Mouse (Mus musculus): ENCODE results near the gene a.
"Not testable (repeated sequence)": the region's sequence is repeated elsewhere in the genome, so short reads cannot be mapped to it uniquely, and the experiment has no call there.

Gene a

GRCm38 (mm10) chr2:154836537-154836936 is 45.3 kb downstream of the a start:
- DNase-seq (ENCODE audit: low spot score), result no peak

GRCm38 (mm10) chr2:154848086-154848485 is 56.9 kb downstream of the a start:
- no peak for DNase-seq (ENCODE audit: low spot score)

DNA sequence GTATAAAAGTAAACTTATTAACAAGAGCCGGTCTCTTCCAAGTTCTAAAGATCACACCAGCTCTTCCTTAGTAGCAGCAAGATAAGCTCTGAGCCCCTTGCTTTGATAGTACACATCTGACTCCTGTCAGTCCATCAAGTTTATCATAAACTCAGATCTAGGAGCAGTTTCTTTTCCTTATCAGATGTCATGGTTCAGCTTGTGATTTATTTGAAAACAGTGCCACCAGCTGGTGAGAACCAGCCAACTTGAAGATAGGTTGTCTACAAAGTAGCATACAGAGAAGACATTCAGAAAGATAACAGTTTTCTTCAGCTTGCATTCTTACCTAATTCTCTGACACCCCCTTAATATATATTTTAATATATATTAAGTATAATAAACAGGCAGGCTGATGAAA is 64.2 kb downstream of the a start:
- DNase-seq (ENCODE audit: low spot score), result no peak

DNA sequence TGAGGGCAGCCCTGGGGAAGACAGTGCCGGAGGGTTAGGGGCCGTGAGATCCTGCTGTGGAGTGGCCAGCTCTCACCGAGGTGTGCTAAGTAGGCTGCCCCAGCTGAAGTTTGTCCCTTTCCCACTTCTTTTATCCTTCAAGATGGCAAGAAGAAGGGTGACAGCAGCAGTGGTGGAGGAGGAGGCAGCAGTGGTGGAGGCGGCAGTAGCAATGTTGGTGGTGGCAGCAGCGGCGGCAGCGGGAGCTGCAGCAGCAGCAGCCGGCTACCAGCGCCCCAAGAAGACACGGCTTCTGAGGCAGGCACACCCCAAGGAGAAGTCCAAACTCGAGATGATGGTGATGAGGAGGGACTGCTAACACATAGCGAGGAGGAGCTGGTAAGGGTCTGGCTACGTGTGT is 72.5 kb downstream of the a start:
- DNase-seq (ENCODE audit: low spot score), result no peak

DNA sequence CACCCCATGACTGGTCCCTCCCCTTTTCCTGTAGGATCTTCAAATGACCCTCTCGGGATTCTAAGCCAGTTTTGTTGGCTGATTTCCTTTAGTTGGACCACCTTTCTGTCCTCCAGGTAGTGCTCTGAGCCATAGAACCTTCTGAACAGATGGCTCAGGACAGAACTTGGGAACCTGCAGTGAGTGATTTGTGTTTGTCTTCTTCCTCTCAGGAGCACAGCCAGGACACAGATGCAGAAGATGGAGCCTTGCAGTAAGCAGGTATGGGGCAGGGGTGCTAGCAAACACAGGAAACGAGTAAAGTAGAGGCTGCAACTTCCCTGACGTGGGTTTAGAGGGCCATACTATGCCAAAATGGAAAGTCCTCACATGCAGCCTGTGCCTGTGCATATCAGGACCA is 74.5 kb downstream of the a start:
- DNase-seq (ENCODE audit: low spot score), result no peak

- no peak for DNase-seq (ENCODE audit: low spot score)
Observed at GRCm38 (mm10) chr2:154868106-154868505, 76.9 kb downstream of the a start.

DNA sequence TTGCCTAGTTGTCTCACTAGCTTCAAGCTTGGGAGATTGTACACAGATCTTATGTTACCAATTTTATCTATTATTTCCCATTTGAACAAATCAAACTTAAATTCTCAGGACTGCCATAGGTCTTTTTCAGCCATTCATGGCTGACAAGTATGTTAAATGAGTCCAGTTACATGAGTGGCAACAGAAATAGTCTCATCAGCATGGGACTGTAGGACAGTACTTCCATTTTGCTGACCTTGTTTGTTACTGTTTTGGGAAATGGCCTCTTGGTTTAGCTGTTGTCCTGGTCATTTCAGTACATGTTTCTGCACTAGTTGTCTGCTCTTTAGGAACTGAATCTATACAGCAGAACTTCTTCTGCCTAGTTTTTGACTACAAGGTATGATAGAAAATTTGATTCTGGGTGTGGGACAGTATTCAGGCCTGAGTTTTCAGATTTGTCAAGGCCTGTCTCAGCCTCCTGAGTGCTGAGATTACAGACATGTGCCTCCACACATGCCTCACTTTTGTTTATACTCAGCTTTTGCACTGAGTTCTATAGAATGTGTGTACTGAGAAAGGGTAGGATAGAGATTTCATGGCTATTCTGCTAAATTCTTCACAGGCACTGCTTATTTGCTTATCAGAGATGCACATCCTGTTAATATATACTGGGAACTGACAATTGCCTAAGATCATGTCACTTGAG is 78.9 kb downstream of the a start:
- DNase-seq (ENCODE audit: low spot score), result no peak

- no peak for DNase-seq (ENCODE audit: low spot score)
Observed at GRCm38 (mm10) chr2:154876621-154877020, 85.4 kb downstream of the a start.

- DNase-seq (ENCODE audit: low spot score), result no peak
Observed at GRCm38 (mm10) chr2:154891585-154891984, 100.4 kb downstream of the a start.

DNA sequence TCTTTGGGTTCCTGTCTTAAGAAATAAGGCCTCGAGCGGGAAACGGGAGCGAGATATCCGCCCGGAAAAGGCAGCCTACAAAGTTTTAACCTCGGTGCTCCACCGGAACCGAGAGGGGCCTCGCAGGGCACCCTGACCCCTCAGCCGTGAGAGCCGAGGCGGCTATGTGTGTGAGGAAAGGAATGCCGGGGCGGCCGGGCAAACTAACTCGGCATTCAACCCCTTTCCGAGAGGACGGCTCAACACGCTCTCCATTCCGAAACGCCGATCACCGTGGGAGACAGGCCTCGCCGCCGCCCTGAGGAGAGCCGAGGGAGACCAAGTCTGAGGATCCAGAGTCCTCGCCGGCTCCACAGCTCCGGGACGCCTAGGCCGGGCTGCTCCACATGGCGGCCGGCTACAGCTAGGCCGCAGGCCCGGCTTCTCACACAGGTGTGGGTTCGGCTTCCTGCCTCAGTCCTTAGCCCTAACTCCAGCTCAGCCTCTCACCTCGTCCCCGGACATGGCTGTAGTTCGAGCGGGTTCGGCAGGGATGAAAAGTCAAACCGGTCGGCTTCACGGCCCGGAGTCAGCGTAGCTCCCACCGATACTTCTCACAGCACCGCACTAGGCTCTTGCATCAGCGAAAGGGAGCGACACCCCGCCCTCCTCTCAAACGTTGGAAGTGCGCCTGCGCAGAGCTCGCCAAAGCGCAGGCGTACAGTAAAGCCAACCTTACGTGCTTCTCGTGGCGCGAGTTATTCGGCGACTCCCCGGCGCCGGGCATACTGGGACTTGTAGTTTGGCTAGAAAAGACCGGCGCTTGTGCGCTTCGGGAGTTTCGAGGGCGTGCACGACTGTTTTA is 101.2 kb downstream of the a start, which contains the start of gene Eif2s2:
Gene Eif2s2 (minus strand): TSS at position 735 of the 844 bp plus-strand sequence.
- peak; percentile 79 for DNase-seq (ENCODE audit: low spot score)

GRCm38 (mm10) chr2:154893045-154893385 is 101.8 kb downstream of the a start:
- DNase-seq (ENCODE audit: low spot score), result no peak

DNA sequence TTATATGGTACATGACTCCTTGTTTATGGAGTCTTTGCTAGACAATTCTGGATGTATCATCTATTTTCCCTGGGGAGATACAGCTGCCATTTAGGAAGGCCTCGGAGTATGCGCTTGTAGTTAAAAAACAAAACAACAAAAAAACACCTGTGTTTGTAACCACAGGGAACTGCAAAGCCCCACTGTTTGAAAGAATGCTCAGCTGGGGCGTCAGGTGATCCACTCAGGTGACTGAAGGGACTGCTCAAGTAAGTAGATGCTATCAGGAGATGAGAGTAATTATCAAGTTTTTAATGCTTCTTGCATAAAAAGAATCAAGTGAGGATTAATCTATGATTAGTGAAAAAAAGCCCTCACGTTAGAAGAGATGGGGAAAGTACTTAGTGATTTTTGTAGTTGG is 102.3 kb downstream of the a start:
- no peak for DNase-seq (ENCODE audit: low spot score)

GRCm38 (mm10) chr2:154899004-154899403 is 107.8 kb downstream of the a start:
- DNase-seq (ENCODE audit: low spot score), result not testable (repeated sequence)

DNA sequence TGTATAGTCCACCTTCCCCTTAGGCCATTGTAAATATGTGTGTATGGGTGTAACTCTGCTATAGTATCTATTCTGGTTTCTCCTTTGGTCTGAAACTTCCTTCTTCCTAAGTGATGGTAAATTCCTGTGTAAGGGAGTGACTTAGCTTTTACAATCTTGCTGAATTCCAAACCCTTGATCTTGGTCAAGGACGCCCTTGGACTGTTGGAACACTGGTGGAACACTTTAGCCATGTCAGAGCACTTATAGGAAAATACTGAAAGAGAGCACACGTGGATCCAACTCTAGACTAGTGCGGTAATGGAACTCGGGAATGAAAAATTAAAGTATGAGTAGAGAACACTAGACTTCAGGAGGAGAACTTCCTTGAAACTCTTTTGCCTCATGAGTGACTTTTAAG is 108.2 kb downstream of the a start:
- not testable (repeated sequence) for DNase-seq (ENCODE audit: low spot score)

- DNase-seq (ENCODE audit: low spot score), result no peak
Observed at GRCm38 (mm10) chr2:154902111-154902510, 110.9 kb downstream of the a start.

- no peak for DNase-seq (ENCODE audit: low spot score)
Observed at GRCm38 (mm10) chr2:154905796-154906195, 114.6 kb downstream of the a start.

DNA sequence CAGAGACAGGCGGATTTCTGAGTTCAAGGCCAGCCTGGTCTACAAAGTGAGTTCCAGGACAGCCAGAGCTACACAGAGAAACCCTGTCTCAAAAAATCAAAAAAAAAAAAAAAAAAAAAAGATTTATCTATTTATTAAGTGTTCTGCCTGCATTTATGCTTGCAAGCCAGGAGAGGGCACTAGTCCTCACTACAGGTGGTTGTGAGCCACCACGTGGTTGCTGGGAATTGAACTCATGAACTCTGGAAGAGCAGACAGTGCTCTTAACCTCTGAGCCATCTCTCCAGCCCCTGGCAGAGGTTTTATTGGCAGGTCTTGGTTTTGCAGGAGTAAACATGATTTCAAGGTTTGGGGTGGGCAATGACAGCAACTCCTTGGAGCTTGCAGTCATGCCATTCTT is 117.0 kb downstream of the a start:
- DNase-seq (ENCODE audit: low spot score), result not testable (repeated sequence)

DNA sequence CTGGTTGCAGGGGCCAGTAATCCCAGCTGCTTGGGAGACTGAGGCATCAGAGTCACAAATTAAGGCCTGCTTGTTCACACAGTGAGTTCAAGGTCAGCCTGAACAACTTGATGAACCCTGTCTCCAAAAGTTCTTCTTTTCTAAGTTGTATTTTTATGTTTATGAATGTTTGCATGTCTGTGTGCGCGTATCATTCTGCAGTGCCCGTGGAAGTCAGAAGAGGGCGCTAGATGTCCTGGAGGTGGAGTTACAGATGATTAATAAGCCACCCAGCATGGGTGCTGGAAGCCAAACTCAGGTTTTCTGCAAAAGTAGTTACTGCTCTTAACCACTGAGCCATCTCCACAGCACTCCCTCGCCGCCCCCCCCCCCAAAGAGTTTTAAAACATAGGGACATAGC is 118.6 kb downstream of the a start:
- no peak for DNase-seq (ENCODE audit: low spot score)

DNA sequence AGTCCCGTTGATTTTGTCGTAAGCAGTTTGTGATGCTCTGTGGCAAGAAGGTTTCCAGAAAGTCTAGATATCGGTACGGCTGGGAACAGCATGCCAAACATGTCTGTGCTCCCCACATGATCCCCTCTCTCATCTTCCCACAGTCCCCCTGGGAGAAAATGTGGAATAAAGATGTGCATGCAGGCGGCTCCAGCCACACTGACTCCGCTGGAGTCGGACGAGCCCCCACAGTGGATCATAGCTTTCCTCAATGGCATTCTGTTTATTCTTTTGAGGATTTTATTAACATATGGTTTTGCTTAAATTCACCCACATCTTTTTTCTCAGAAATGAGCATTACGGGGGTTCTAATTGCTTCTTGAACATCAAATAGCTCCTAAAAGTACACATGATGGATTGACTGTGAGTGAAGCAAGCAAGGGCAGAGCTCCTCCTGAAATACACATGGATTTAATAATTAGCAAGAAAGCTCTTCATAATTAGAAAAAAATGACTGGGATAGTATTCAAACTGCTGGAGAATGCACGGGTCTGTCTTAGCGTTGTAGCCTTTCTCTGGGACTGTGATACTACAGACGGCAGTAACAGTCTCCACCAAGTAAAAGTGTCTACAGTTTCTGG is 124.8 kb downstream of the a start:
- DNase-seq (ENCODE audit: low spot score), result no peak

- no peak for DNase-seq (ENCODE audit: low spot score)
Observed at GRCm38 (mm10) chr2:154916547-154916946, 125.3 kb downstream of the a start.

DNA sequence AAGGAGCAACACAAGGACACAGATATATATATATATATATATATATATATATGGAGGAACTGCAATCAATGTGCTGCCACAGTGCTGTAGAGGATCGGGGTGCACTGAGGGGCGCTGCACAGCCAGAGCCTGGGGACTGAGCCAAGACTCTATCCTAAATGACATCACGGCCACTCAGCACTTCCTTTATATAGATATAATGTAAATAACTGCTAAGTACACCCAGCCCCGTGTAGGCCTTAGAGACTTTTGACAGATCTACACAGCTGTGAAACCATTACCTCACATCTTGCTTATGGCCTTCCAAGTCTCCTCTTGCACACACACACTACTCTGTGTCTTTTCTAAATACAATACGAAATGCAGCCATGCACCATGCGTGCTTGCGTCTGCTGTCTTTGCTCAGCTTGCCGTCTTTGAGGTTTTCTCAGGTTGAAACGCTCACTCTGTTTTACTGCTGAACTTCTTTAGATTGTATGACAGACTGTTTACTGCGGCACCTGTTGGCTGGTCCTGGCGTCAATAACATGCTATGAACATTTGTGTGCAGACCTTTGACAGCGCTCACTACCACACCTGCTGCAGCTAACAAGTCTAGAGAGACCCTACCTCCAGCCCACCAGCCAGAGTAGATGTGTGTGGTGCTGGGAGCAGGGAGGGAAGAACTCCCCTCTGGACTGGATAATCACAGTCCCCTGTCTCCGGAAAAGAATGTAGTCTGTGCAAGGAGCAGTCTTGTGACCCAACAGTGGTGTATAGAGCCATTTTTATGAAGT is 126.9 kb downstream of the a start:
- DNase-seq (ENCODE audit: low spot score), result no peak

DNA sequence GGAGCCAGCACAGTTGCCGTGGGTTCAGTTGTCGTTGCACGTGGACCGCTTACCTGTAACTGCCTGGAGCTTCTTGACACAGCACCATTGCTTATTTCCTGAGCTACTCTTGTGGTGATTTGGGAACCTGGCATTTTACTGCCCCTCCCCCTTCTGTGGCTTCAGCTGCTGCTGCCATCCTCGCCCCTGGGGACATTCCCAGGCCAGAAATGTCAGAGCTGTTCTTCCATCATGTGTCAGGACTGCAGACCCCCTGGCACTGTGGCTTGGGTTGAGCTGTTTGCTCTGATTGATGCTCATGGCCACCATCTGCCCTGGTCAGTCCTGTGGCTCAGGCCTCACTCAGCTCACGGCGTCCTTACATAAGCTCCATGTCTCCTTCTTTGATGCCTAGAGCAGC is 129.7 kb downstream of the a start:
- DNase-seq (ENCODE audit: low spot score), result no peak

All from urinary bladder, postnatal 10 days (tissue).